Mouse (Mus musculus) C2C12 (cell line): ENCODE measurements at regions not wholly inside any gene's neighbourhood (a gene's known extent, or its start where the extent isn't known, plus 50 kb on each side); places are given as distances from the start of the nearest gene placed in this dataset.

Experiments
- CEBPB ChIP-seq: IDR thresholded peaks from one replicate; pipeline ENCODE4 v1.6.1; 2011; ENCODE audit warnings: low read depth, mild to moderate bottlenecking, control low read depth, moderate library complexity
- CTCF ChIP-seq: IDR thresholded peaks from one replicate; pipeline ENCODE4 v1.5.1; 2011; ENCODE audit not compliant: control insufficient read depth, insufficient read depth, insufficient read length
- FOSL1 ChIP-seq: IDR thresholded peaks from one replicate; pipeline ENCODE4 v1.8.0; 2011; ENCODE audit warnings: mild to moderate bottlenecking, low read length; ENCODE audit not compliant: poor library complexity, insufficient read depth, severe bottlenecking
- MAX ChIP-seq: IDR thresholded peaks from one replicate; pipeline ENCODE4 v1.6.1; 2011; ENCODE audit warnings: mild to moderate bottlenecking, control low read depth
- MYOD1 ChIP-seq: IDR thresholded peaks from one replicate; pipeline ENCODE4 v1.6.1; 2011; ENCODE audit warnings: low read depth; ENCODE audit not compliant: control insufficient read depth, insufficient read length
- MYOG ChIP-seq: IDR thresholded peaks from one replicate; pipeline ENCODE4 v1.6.1; 2011; ENCODE audit not compliant: control insufficient read depth, insufficient read length; ENCODE audit errors: extremely low read depth
- USF1 ChIP-seq: IDR thresholded peaks from one replicate; pipeline ENCODE4 v1.6.1; 2011; ENCODE audit warnings: low read depth, mild to moderate bottlenecking, control low read depth, moderate library complexity

- TF ChIP-seq USF1 = no peak
- no peak for TF ChIP-seq CTCF
- TF ChIP-seq MYOG = no peak
- TF ChIP-seq MAX = no peak
- TF ChIP-seq CEBPB = no peak
- no peak for TF ChIP-seq MYOD1
- TF ChIP-seq FOSL1 = no peak
Measured at GRCm38 (mm10) chr16:24237013-24237412, 156.3 kb upstream of the Lpp start.
